Mouse (Mus musculus) effector memory CD4-positive, alpha-beta T cell, adult 7 months (primary cell): ENCODE data around the gene Ces1g. TPM values are rescaled to one million over a fixed set of nuclear protein-coding genes. Genes with fewer than 3 reads are reported as not detected.

ENCODE experiments used
- polyA plus RNA-seq: library from polyadenylated mRNA; unstranded; fragments of 100-300 nt; shearing (Covaris generic); gene quantifications from one replicate; pipeline ENCODE4 v1.2.1, GENCODE M21; 2017

Gene Ces1g
- not detected for polyA plus RNA-seq

GRCm38 (mm10) chr8:93337207-93337606 lies at the start of gene Ces1g:
TSS of gene Ces1g (minus strand) at chr8:93337308.

GRCm38 (mm10) chr8:93379625-93380024 lies 42.5 kb upstream of the Ces1g start, which contains the start of gene Ces1h:
TSS of gene Ces1h (minus strand) at chr8:93379725.

GRCm38 (mm10) chr8:93279556-93279955 lies 57.6 kb downstream of the Ces1g start, which contains the start of gene Ces1f:
TSS of gene Ces1f (minus strand) at chr8:93279747.

Other genes with a start within 250 kb of the Ces1g start
- gene Ces1c, start 206.0 kb downstream of the Ces1g start, polyA plus RNA-seq: not detected
- not detected for gene Ces1d, start 139.5 kb downstream of the Ces1g start, polyA plus RNA-seq
- not detected for gene Ces1e, start 107.7 kb downstream of the Ces1g start, polyA plus RNA-seq
- not detected for gene Ces1f, start 57.6 kb downstream of the Ces1g start, polyA plus RNA-seq
- gene Ces1h, start 42.4 kb upstream of the Ces1g start, polyA plus RNA-seq: not detected
- gene Ces5a, start 198.5 kb upstream of the Ces1g start, polyA plus RNA-seq: not detected